Mouse (Mus musculus): ENCODE data around the gene Mrpl27.

DNA sequence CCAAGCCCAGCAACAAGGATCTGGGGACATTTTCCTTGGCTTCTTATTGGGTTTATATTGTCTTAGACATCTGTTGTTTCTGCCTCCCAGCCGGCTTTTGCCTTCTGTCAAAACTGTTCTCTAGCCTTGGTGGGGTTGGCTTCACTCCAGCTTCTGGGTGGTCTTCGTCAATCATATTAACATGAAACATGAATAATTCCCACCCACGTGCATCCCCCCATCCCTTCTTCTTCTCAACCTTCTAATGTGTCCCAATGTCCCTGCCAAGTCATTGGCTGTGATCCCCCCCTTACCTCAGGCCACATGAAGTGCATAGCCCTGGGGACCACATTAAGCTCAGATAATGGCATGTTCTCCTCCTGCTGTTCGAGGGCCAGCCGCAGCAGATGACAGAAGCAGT, 50.9 kb downstream of the Mrpl27 start, which contains the start of gene Gm11541:
- no peak for TF ChIP-seq HCFC1 (IDR thresholded peaks at IDR 0.05; ENCODE audit: borderline replicate concordance, insufficient read depth, low read length)
- no peak for TF ChIP-seq CHD2 (IDR thresholded peaks at IDR 0.05; ENCODE audit: low read depth, low read length)
